Mouse (Mus musculus): ENCODE results near the gene Sart1.

DNA sequence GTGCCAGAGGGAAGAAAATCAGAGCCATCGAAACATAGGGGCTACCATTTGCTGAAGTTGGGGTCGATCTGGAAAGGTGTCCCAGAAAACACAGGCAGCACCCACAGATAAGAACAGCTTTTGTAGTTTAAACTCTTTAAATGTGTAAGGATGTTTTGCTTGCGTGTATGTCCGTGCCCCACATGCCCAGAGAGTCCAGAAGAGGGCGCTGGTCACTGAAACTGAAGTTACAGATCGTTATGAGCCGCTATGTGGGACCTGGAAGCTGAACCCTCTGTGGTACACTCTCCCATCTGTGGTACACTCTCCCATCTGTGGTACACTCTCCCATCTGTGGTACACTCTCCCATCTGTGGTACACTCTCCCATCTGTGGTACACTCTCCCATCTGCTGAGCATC, 18.6 kb upstream of the Sart1 start:
- peak; percentile 29; the same call in 1 of the 2 replicates for TF ChIP-seq CTCF (IDR thresholded peaks at IDR 0.05; ENCODE audit: low read depth, low read length)
- no peak for TF ChIP-seq TAL1 (conservative IDR thresholded peaks at IDR 0.05; ENCODE audit: low read depth, low read length)
- no peak for TF ChIP-seq POLR2AphosphoS5 (IDR thresholded peaks at IDR 0.05; ENCODE audit: insufficient replicate concordance, low read depth, low read length)

All from G1E (cell line).